Mouse (Mus musculus): ENCODE data around the gene Prdm2.

DNA sequence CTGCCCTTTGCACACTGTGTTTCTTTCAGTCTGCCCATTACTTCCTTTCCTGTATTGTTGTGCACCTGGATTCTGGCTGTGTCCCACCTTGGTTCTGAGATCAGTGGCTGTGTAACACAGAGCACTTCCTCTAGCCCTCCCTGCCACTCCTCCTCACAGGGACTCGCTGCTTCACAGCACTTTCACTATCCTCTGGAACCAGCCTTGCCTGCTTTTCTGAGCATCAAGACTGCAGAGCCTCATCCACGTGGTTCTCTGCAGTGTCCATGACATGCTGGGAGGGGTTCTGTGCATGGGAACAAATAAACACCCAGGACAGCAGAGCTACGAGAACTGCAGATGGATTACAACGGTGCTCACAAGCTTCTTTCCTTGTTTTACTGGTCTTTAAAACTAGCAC lies 22.1 kb downstream of the Prdm2 start:
- TF ChIP-seq CTCF (IDR thresholded peaks at IDR 0.05) (no peak), EP300 (IDR thresholded peaks at IDR 0.05; ENCODE audit: insufficient read depth, low read depth, low read length) (no peak), POLR2A (IDR thresholded peaks at IDR 0.05; ENCODE audit: insufficient read depth, low read depth, low read length) (no peak)
